Mouse (Mus musculus): Measurements from ENCODE around the gene Nr1h2.

DNA sequence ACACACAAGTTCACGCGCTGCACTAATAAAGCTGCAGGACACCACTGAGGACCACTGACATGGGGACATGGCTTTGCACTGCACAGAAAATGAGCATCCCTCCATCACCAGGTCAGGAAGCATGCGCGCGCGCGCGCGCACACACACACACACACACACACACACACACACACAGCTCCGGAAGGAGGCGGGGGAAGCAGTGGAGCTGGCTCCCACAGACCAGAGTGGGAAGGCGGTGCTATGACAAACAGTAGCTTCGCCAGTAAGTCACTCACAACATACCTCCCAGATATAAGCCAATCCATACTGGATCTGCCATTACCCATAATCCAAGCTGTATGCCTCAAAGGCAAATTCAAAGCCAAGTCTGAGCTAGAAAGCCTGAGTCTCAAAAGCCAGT lies 6.7 kb downstream of the Nr1h2 start:
- TF ChIP-seq CTCF (IDR thresholded peaks at IDR 0.05; ENCODE audit: low read depth, low read length) (no peak), GATA1 (IDR thresholded peaks at IDR 0.05; ENCODE audit: borderline replicate concordance, low read length) (no peak)

Data from G1E (cell line).